Mouse (Mus musculus): ENCODE data around the gene Med24. TPM values are rescaled to one million over a fixed set of nuclear protein-coding genes. Genes with fewer than 3 reads are reported as not detected.
A peak's percentile ranks its signal among the peaks of the same experiment; 100 is the strongest.
"Not testable (repeated sequence)": the region's sequence is repeated elsewhere in the genome, so short reads cannot be mapped to it uniquely, and the experiment has no call there.

Med24 gene
- total RNA-seq, 2 experiments from 2014 or later = 49.5 to 49.8 TPM

- intact Hi-C loops (cut with DNase I) = no loop called here
- no peak for DNase-seq
These were observed 1.9 kb upstream of the Med24 start for GRCm38 (mm10) chr11:98731134-98731533.

GRCm38 (mm10) chr11:98730727-98731126, 1.5 kb upstream of the Med24 start:
- intact Hi-C loops (cut with DNase I) = no loop called here
- DNase-seq = no peak

GRCm38 (mm10) chr11:98725926-98726506, 3.2 kb downstream of the Med24 start:
- intact Hi-C loops (cut with DNase I) = loop anchor here (2.0 kb wide), 1 partner anchor 15 kb away; the partner anchor contains the start of gene Thra
- DNase-seq = no peak

- no peak for DNase-seq
- intact Hi-C loops (cut with DNase I) = no loop called here
These were observed 6.1 kb downstream of the Med24 start for GRCm38 (mm10) chr11:98723098-98723497.

- intact Hi-C loops (cut with DNase I) = no loop called here
- peak; percentile 75 to 84 for DNase-seq
These were observed 7.6 kb downstream of the Med24 start for GRCm38 (mm10) chr11:98721458-98722226.

GRCm38 (mm10) chr11:98720756-98721155, 8.5 kb downstream of the Med24 start:
- intact Hi-C loops (cut with DNase I) = no loop called here

GRCm38 (mm10) chr11:98717904-98718303, 11.3 kb downstream of the Med24 start:
- peak; percentile 81 to 89 for DNase-seq
- intact Hi-C loops (cut with DNase I) = loop anchor here (2.0 kb wide), 1 partner anchor 71 kb away; no protein-coding TSS in a partner anchor

More at GRCm38 (mm10) chr11:98720756-98721155, 8.5 kb downstream of the Med24 start:
- no peak for DNase-seq

- intact Hi-C loops (cut with DNase I) = loop anchor here (2.0 kb wide), 1 partner anchor 73 kb away; no protein-coding TSS in a partner anchor
- no peak for DNase-seq
These were observed 13.3 kb downstream of the Med24 start for GRCm38 (mm10) chr11:98715946-98716345.

GRCm38 (mm10) chr11:98713703-98714102, 15.5 kb downstream of the Med24 start:
- intact Hi-C loops (cut with DNase I) = no loop called here
- DNase-seq = no peak

- intact Hi-C loops (cut with DNase I); DNase-seq: not testable (repeated sequence)
These were observed 17.2 kb downstream of the Med24 start for GRCm38 (mm10) chr11:98712009-98712408.

GRCm38 (mm10) chr11:98711046-98711434, 18.2 kb downstream of the Med24 start:
- intact Hi-C loops (cut with DNase I) = no loop called here
- DNase-seq = no peak

- peak; percentile 88 to 92 for DNase-seq
- intact Hi-C loops (cut with DNase I) = no loop called here
These were observed 18.7 kb downstream of the Med24 start for GRCm38 (mm10) chr11:98710416-98711045.

- peak; percentile 55 to 57 for DNase-seq
- intact Hi-C loops (cut with DNase I) = no loop called here
These were observed 20.1 kb downstream of the Med24 start for GRCm38 (mm10) chr11:98709001-98709741.

GRCm38 (mm10) chr11:98708282-98708956, 20.8 kb downstream of the Med24 start:
- peak; percentile 43 to 47 for DNase-seq
- intact Hi-C loops (cut with DNase I) = no loop called here

- peak; percentile 70 to 78 for DNase-seq
- intact Hi-C loops (cut with DNase I) = no loop called here
These were observed 21.6 kb downstream of the Med24 start for GRCm38 (mm10) chr11:98707401-98708281.

- intact Hi-C loops (cut with DNase I) = no loop called here
- DNase-seq = no peak
These were observed 24.2 kb downstream of the Med24 start for GRCm38 (mm10) chr11:98705021-98705420.

GRCm38 (mm10) chr11:98702323-98702722, 26.9 kb downstream of the Med24 start:
- no peak for DNase-seq
- intact Hi-C loops (cut with DNase I) = no loop called here

- DNase-seq = no peak
- intact Hi-C loops (cut with DNase I) = loop anchor here (2.0 kb wide), 2 partner anchors 128 to 208 kb away; no protein-coding TSS in a partner anchor
These were observed 28.0 kb downstream of the Med24 start, which contains the start of gene Csf3 for GRCm38 (mm10) chr11:98701213-98701670. Gene Csf3, plus strand, starts transcription at chr11:98701263.

- intact Hi-C loops (cut with DNase I) = loop anchor here (1.0 to 2.0 kb wide), 3 partner anchors 88 to 209 kb away; no protein-coding TSS in a partner anchor
- peak; percentile 85 to 89 for DNase-seq
These were observed 29.3 kb downstream of the Med24 start for GRCm38 (mm10) chr11:98699911-98700310.
